Mouse (Mus musculus) embryonic facial prominence, embryonic 15.5 days (tissue): ENCODE data around the gene Trpm1. TPM values are rescaled to one million over a fixed set of nuclear protein-coding genes. Genes with fewer than 3 reads are reported as not detected.

Source experiments
- ATAC-seq: fragments of 200-750 bp; cut with Nextera tagmentation; 2 replicates; pipeline ENCODE4 v1.8.0; 2017; ENCODE audit warnings: low read depth, moderate TSS enrichment; ENCODE audit not compliant: insufficient number of reproducible peaks, low FRiP score, low TSS enrichment
- H3K27ac ChIP-seq: fragments of 300-500 bp; sonication (generic); replicated peaks from 2 replicates; pipeline ENCODE4 v1.5.1; 2015; ENCODE audit warnings: mild to moderate bottlenecking, inconsistent platforms
- H3K27me3 ChIP-seq: fragments of 300-500 bp; sonication (generic); 2 replicates; pipeline ENCODE4 v1.6.1; 2015; ENCODE audit warnings: inconsistent platforms
- H3K36me3 ChIP-seq: fragments of 300-500 bp; sonication (generic); 2 replicates; pipeline ENCODE4 v1.6.1; 2015; ENCODE audit warnings: mild to moderate bottlenecking, inconsistent platforms
- H3K4me1 ChIP-seq: fragments of 300-500 bp; sonication (generic); 2 replicates; pipeline ENCODE4 v1.6.1; 2015; ENCODE audit warnings: inconsistent platforms
- H3K4me2 ChIP-seq: fragments of 300-500 bp; sonication (generic); replicated peaks from 2 replicates; pipeline ENCODE4 v1.6.1; 2015; ENCODE audit warnings: mild to moderate bottlenecking, inconsistent platforms
- H3K4me3 ChIP-seq: fragments of 300-500 bp; sonication (generic); replicated peaks from 2 replicates; pipeline ENCODE4 v1.5.1; 2015; ENCODE audit warnings: mild to moderate bottlenecking, inconsistent platforms
- H3K9ac ChIP-seq: fragments of 300-500 bp; sonication (generic); 2 replicates; pipeline ENCODE4 v1.6.1; 2015; ENCODE audit warnings: inconsistent platforms
- H3K9me3 ChIP-seq: fragments of 300-500 bp; sonication (generic); replicated peaks from 2 replicates; pipeline ENCODE4 v1.6.1; 2016; ENCODE audit warnings: inconsistent platforms
- whole genome bisulfite sequencing: fragments of 180-500 bp; shearing (Covaris S2); methylation state at CpG from one replicate; pipeline ENCODE4 v1.1.7; 2015; 5-methylcytosine and 5-hydroxymethylcytosine counted together
- polyA plus RNA-seq: library from polyadenylated mRNA; unstranded; fragments of >200 nt; fragmentation: Nextera tagmentation; extraction: Ambion mirVana; gene quantifications from 2 replicates; pipeline ENCODE4 v1.2.1, GENCODE M21; 2015

Trpm1 gene
- polyA plus RNA-seq, 1 experiment from 2014 or later, result 4.2 TPM

GRCm38 (mm10) chr7:64237747-64238146, 84.1 kb downstream of the Trpm1 start:
- 85% methylated on average over 8 of the region's 8 CpGs for WGBS
- ATAC-seq, result no peak
- H3K4me1 ChIP-seq, result peaks cover 27% of the 10 kb centered on the region
- no peaks in the 10 kb centered on the region for H3K36me3 ChIP-seq
- no peaks in the 10 kb centered on the region for H3K9me3 ChIP-seq
- H3K27me3 ChIP-seq, result no peaks in the 10 kb centered on the region
- no peak overlapping the region for H3K9ac ChIP-seq
- no peak overlapping the region for H3K27ac ChIP-seq
- no peak overlapping the region for H3K4me3 ChIP-seq
- no peak overlapping the region for H3K4me2 ChIP-seq

DNA sequence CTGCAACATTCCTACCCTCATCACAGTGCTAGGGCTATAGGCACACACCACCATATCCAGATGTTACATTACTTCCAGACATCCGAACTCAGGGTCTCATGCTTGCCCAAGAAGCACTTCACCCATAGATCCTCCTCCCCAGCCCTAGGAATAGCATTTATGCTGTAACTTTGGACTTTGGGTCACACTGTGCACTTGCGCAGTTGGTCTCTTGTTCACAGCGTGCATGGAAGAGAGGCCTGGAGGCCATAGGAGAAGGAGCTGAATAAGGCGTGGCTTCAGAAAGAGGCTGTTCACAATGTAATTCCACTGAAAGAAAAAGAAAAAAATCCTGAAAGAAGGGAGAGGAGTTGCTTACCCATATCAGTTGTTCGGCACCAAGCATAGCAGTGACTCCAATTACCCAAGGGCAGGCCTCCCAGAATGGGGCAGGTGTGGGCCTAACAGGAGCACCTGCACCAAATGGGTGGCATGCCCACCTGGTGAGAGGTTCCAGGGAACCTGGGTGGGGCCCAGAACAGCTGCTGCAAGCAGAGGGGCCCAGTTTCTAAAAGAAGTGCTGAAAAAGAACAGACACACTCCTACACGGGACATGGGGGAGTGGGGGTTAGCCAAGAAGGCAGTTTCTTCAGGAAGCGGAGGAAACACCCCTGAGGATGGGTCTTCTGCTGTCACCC, 84.9 kb downstream of the Trpm1 start:
- 66% methylated on average over 7 of the region's 7 CpGs for WGBS
- peak; percentile 26; the same call in 1 of the 2 replicates for ATAC-seq
- H3K9me3 ChIP-seq, result no peaks in the 10 kb centered on the region

GRCm38 (mm10) chr7:64239138-64239805, 85.6 kb downstream of the Trpm1 start:
- H3K27ac ChIP-seq, result peak overlapping the region; percentile 55
- H3K9ac ChIP-seq, result no peak overlapping the region
- 67% methylated on average over 9 of the region's 9 CpGs for WGBS
- peaks cover 27% of the 10 kb centered on the region for H3K4me1 ChIP-seq
- H3K27me3 ChIP-seq, result no peaks in the 10 kb centered on the region
- no peak overlapping the region for H3K4me3 ChIP-seq
- ATAC-seq, result no peak; the same call in 1 of the 2 replicates
- H3K36me3 ChIP-seq, result no peaks in the 10 kb centered on the region
- no peak overlapping the region for H3K4me2 ChIP-seq
- H3K9me3 ChIP-seq, result no peaks in the 10 kb centered on the region

More for the DNA sequence above, 84.9 kb downstream of the Trpm1 start:
- Histone ChIP-seq H3K9ac (no peak overlapping the region), H3K36me3 (no peaks in the 10 kb centered on the region), H3K27me3 (no peaks in the 10 kb centered on the region), H3K4me1 (peaks cover 27% of the 10 kb centered on the region), H3K4me3 (no peak overlapping the region), H3K4me2 (no peak overlapping the region), H3K27ac (no peak overlapping the region; the same call in 1 of the 2 replicates)

- H3K27ac ChIP-seq, result peak overlapping the region; percentile 55
- H3K4me3 ChIP-seq, result no peak overlapping the region
- H3K36me3 ChIP-seq, result no peaks in the 10 kb centered on the region
- no peak overlapping the region for H3K4me2 ChIP-seq
- ATAC-seq, result no peak
- peaks cover 27% of the 10 kb centered on the region for H3K4me1 ChIP-seq
- no peak overlapping the region for H3K9ac ChIP-seq
- WGBS, result 27% methylated on average over 4 of the region's 4 CpGs
- no peaks in the 10 kb centered on the region for H3K9me3 ChIP-seq
- H3K27me3 ChIP-seq, result no peaks in the 10 kb centered on the region
Measured at GRCm38 (mm10) chr7:64239806-64240315, 86.2 kb downstream of the Trpm1 start.

GRCm38 (mm10) chr7:64242424-64242823, 88.8 kb downstream of the Trpm1 start:
- Histone ChIP-seq H3K4me2 (no peak overlapping the region), H3K27ac (no peak overlapping the region), H3K4me1 (peaks cover 24% of the 10 kb centered on the region), H3K27me3 (no peaks in the 10 kb centered on the region), H3K9me3 (no peaks in the 10 kb centered on the region), H3K9ac (no peak overlapping the region), H3K36me3 (no peaks in the 10 kb centered on the region), H3K4me3 (no peak overlapping the region)
- 44% methylated on average over 4 of the region's 4 CpGs for WGBS
- ATAC-seq, result no peak

DNA sequence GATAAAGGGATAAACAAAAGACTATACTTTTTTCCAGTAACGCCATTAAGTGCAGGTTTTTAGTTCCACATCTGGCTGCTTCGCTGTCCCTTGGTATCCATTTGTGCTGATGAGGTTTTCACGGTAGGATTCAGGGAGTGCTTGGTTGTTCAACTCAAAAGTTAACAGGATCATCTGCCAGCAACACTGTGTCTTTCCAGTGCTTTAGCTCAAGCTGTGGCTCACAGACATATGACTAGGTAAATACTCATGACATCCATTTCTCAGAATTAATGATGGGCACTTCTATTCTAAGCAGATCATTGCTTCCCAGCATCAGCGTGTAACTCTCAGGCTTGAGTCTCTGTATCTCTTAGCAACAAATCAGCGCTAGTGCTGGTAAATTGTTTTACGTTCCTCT, 90.7 kb downstream of the Trpm1 start:
- peaks cover 12% of the 10 kb centered on the region for H3K4me1 ChIP-seq
- H3K9me3 ChIP-seq, result no peaks in the 10 kb centered on the region
- no peaks in the 10 kb centered on the region for H3K36me3 ChIP-seq
- no peak overlapping the region for H3K27ac ChIP-seq
- no peak overlapping the region for H3K4me3 ChIP-seq
- no peak overlapping the region for H3K4me2 ChIP-seq
- no peak for ATAC-seq
- WGBS, result 72% methylated on average over 6 of the region's 6 CpGs
- H3K27me3 ChIP-seq, result no peaks in the 10 kb centered on the region
- no peak overlapping the region for H3K9ac ChIP-seq

- no peaks in the 10 kb centered on the region for H3K27me3 ChIP-seq
- no peak overlapping the region for H3K27ac ChIP-seq
- no peaks in the 10 kb centered on the region for H3K9me3 ChIP-seq
- no peak overlapping the region for H3K4me3 ChIP-seq
- no peak overlapping the region for H3K9ac ChIP-seq
- WGBS, result 57% methylated on average over 4 of the region's 4 CpGs
- no peak for ATAC-seq
- no peak overlapping the region for H3K4me2 ChIP-seq
- no peaks in the 10 kb centered on the region for H3K4me1 ChIP-seq
- no peaks in the 10 kb centered on the region for H3K36me3 ChIP-seq
Measured at GRCm38 (mm10) chr7:64246713-64247112, 93.1 kb downstream of the Trpm1 start.

- H3K4me1 ChIP-seq, result no peaks in the 10 kb centered on the region
- H3K36me3 ChIP-seq, result no peaks in the 10 kb centered on the region
- no peak overlapping the region for H3K4me3 ChIP-seq
- no peak for ATAC-seq
- no peak overlapping the region for H3K27ac ChIP-seq
- H3K27me3 ChIP-seq, result no peaks in the 10 kb centered on the region
- H3K9ac ChIP-seq, result no peak overlapping the region
- WGBS, result 88% methylated on average over 1 of the region's 1 CpGs
- H3K4me2 ChIP-seq, result no peak overlapping the region
- H3K9me3 ChIP-seq, result no peaks in the 10 kb centered on the region
Measured at GRCm38 (mm10) chr7:64248352-64248751, 94.7 kb downstream of the Trpm1 start.

DNA sequence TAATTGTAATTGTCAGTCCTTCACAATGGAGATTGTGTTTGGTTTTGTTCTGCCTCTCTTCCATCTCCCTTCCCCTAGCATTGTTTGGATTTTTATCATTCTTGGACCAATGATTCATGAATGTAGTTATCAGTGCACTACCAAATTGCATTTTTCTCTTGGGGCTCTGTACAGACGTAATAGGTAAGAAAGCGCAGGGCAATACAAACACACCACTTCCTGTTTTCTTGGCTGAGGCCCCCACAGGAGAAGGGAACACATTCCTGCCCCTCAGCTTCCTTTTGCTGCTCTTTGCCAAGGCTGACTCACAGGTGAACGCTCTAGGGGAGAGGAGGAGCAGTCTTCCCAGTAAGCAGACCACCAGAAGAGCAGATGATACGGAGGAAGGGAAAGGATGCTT, 96.1 kb downstream of the Trpm1 start:
- ATAC-seq, result no peak
- Histone ChIP-seq H3K4me1 (no peaks in the 10 kb centered on the region), H3K4me2 (no peak overlapping the region), H3K27ac (no peak overlapping the region), H3K36me3 (no peaks in the 10 kb centered on the region), H3K4me3 (no peak overlapping the region), H3K27me3 (no peaks in the 10 kb centered on the region), H3K9ac (no peak overlapping the region), H3K9me3 (no peaks in the 10 kb centered on the region)
- WGBS, result 33% methylated on average over 4 of the region's 4 CpGs

DNA sequence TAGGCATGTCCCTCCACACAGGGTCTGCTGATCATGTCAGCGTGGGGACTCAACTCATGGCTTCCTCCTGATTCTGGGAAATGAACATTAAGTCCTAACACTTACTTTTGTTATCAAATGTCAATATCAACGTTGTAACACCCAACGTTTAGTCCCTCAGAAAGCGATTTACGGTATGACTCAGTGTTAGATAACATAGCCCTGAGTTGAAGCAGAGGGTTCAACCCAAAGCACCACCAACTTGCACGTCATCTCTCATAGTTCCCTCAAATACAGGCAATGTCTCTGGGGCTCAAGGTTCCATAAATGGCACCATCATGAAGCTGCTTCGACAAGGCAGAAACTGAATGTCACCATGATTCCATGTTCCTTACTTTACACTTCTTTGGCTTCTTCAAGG, 96.8 kb downstream of the Trpm1 start:
- Histone ChIP-seq H3K9ac (no peak overlapping the region), H3K4me3 (no peak overlapping the region), H3K9me3 (no peaks in the 10 kb centered on the region), H3K36me3 (no peaks in the 10 kb centered on the region), H3K27ac (no peak overlapping the region), H3K4me2 (no peak overlapping the region), H3K4me1 (no peaks in the 10 kb centered on the region), H3K27me3 (no peaks in the 10 kb centered on the region)
- ATAC-seq, result no peak
- WGBS, result 89% methylated on average over 7 of the region's 7 CpGs

GRCm38 (mm10) chr7:64253736-64254135, 100.1 kb downstream of the Trpm1 start:
- Histone ChIP-seq H3K9me3 (no peaks in the 10 kb centered on the region), H3K4me3 (no peak overlapping the region), H3K27me3 (no peaks in the 10 kb centered on the region), H3K36me3 (no peaks in the 10 kb centered on the region), H3K9ac (no peak overlapping the region), H3K27ac (no peak overlapping the region), H3K4me1 (no peaks in the 10 kb centered on the region), H3K4me2 (no peak overlapping the region)
- ATAC-seq, result no peak
- 91% methylated on average over 3 of the region's 3 CpGs for WGBS
